Mouse (Mus musculus) embryo, embryonic 11 days (tissue): ENCODE measurements around the gene Insl6.

Experiments used
- DNase-seq: peaks from one replicate; pipeline ENCODE4 v3.0.0-alpha.2; 2015

Gene Insl6

DNA sequence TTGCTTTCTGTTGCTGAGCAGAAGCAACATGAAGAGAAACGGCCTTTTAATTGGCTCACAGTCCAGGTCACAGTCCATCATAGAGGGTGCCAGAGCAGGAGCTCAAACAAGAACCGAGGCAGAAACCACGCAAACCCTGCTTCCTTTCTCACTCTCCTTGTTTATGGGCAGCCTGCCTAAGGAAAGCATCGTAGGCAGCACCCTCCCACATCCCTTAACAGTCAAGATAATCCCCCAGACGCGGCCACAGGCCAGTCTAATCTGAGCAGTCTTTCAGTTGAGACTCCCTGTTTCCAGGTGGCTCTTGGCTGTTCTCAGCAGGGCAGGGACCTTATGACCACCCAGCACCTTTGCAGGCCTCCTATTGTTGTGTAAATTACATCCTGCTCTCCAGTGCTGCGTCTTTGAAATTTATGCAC, 39.7 kb downstream of the Insl6 start:
- DNase-seq, result peak; percentile 32

DNA sequence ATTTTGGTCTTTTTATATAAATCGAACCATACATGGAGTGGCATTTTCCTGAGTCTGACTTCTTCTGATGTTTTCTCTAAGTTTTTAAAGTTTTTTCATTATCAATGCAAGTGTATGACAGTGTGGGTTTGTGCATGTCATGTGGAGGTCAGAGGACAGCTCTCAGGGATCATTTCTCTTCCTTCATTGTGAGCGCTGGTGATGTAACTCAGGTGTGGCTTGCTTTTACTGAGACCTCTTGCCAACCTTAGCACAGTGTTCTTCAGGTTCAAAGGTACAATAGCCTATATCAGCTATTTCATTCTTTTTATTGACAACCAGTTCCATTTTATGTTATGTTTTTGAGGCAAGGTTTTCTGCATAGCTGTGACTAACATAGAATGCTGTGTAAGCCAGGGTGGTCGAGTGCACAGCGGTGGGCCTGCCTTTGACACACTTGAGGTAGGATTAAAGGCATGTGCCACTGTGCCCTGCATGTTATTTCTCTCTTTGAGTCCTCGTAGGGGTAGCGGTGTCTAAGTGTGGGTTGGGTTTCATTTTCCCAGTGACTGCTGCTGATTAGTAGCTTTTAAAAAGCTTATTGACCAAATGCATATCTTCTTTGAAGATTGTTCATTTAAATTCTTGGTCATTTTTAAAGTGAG, 46.1 kb downstream of the Insl6 start:
- no peak for DNase-seq

DNA sequence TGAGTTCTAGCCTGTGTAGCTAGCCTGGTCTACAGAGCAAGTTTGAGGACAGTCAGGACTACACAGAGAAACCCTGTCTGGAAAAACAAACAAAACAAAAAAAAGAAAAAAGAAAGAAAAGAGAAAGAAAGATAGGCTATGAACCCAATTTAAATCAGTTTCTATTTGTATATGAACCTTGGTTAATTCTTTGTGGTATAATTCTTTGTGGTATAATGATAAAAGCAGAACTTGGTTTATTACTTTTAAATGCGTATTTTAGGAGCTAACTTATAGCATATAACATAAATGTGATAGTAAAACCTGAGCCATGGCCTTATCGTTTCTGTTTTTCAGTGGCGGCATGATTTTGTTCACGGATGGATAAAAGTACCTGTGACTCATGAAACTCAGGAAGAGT, 48.7 kb downstream of the Insl6 start:
- DNase-seq, result no peak

DNA sequence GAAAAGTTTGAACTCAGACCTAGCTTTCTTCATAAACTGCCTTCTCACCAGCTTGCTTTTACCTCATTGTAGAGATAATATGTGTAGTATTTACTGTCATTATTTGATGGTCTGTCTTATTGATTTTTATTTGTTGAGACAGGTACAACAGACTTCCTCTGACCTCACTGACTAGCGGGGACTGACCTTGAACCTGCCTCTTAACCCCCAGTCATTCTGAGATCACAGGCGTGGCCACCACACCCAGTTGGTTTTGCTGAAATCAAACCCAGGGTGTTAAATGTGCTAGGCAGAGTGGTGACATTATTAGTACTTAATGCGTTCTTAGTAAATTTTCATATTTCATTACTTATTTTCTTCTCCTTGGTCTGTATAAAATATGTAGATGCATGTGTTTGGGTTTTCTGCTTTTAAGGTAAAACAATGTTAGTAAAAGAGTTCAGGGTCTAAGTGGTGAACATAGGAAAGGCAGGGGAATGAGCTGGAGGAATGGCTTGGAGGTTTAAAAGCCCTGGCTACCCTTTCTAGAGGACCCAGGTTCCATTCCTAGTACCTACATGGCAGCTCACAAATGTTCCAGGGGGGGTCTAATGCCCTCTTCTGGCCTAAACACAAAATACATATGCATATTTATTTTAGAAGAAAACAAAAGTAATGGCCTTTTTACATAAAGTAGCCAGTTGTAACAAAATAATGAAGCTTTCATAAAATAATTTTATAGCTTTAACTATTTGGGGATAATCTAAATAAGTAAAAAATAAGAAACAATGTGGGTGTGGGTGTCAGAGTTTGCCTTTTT, 52.9 kb downstream of the Insl6 start:
- no peak for DNase-seq
